Mouse (Mus musculus) mouse trophoblast stem cell (cell line): ENCODE measurements at regions not wholly inside any gene's neighbourhood (a gene's known extent, or its start where the extent isn't known, plus 50 kb on each side); places are given as distances from the start of the nearest gene placed in this dataset.

Experiments used
- in situ Hi-C, 2 experiments: fragments of 300-500 bp; cut with MseI, MboI; formaldehyde crosslinking; loops; 2 replicates in 1 of 2; 3 replicates in 1 of 2; pipeline ENCODE4 v1.15.1; 2025

- in situ Hi-C loops, result no loop called here
Measured at GRCm38 (mm10) chr13:44028081-44028480, 243.5 kb downstream of the Cd83 start.

GRCm38 (mm10) chr13:44030590-44030989 is 246.0 kb downstream of the Cd83 start:
- in situ Hi-C loops, result no loop called here

GRCm38 (mm10) chr13:44037774-44038294 is 253.3 kb downstream of the Cd83 start:
- in situ Hi-C loops, result no loop called here

GRCm38 (mm10) chr13:44038322-44038721 is 253.7 kb downstream of the Cd83 start:
- in situ Hi-C loops, result no loop called here

GRCm38 (mm10) chr13:44040640-44041039 is 256.1 kb downstream of the Cd83 start:
- in situ Hi-C loops, result no loop called here

GRCm38 (mm10) chr13:44042730-44043493 is 258.3 kb downstream of the Cd83 start:
- in situ Hi-C loops, result no loop called here

GRCm38 (mm10) chr13:44043494-44043885 is 258.9 kb downstream of the Cd83 start:
- in situ Hi-C loops, result no loop called here

- in situ Hi-C loops, result no loop called here
Measured at GRCm38 (mm10) chr13:44044546-44045216, 260.1 kb downstream of the Cd83 start.

GRCm38 (mm10) chr13:44046436-44046835 is 261.9 kb downstream of the Cd83 start:
- in situ Hi-C loops, result no loop called here

- in situ Hi-C loops, result no loop called here
Measured at GRCm38 (mm10) chr13:44054157-44054556, 269.6 kb downstream of the Cd83 start.

- in situ Hi-C loops, result no loop called here
Measured at GRCm38 (mm10) chr13:44055573-44056491, 271.3 kb downstream of the Cd83 start.

- in situ Hi-C loops, result no loop called here
Measured at GRCm38 (mm10) chr13:44056716-44057115, 272.1 kb downstream of the Cd83 start.

- in situ Hi-C loops, result no loop called here
Measured at GRCm38 (mm10) chr13:44057542-44057941, 273.0 kb downstream of the Cd83 start.

GRCm38 (mm10) chr13:44058277-44058676 is 273.7 kb downstream of the Cd83 start:
- in situ Hi-C loops, result no loop called here

GRCm38 (mm10) chr13:44059436-44059835 is 274.9 kb downstream of the Cd83 start:
- in situ Hi-C loops, result no loop called here

- in situ Hi-C loops, result no loop called here
Measured at GRCm38 (mm10) chr13:44061286-44061685, 276.7 kb downstream of the Cd83 start.

GRCm38 (mm10) chr13:44061721-44062300 is 277.2 kb downstream of the Cd83 start:
- in situ Hi-C loops, result no loop called here

- in situ Hi-C loops, result no loop called here
Measured at GRCm38 (mm10) chr13:44063317-44063716, 278.7 kb downstream of the Cd83 start.

GRCm38 (mm10) chr13:44064026-44064425 is 279.5 kb downstream of the Cd83 start:
- in situ Hi-C loops, result no loop called here

- in situ Hi-C loops, result no loop called here
Measured at GRCm38 (mm10) chr13:44065741-44066185, 281.2 kb downstream of the Cd83 start.

GRCm38 (mm10) chr13:44067244-44067643 is 282.7 kb downstream of the Cd83 start:
- in situ Hi-C loops, result no loop called here
